Mouse (Mus musculus) MEL (cell line): ENCODE data around the gene Rbfox3. TPM values are rescaled to one million over a fixed set of nuclear protein-coding genes. Genes with fewer than 3 reads are reported as not detected.

Experiments used
- DNase-seq: peaks from one replicate; pipeline ENCODE4 v3.0.0; 2011; ENCODE audit warnings: low read depth, low spot score
- H3K27ac ChIP-seq: 2 replicates; pipeline ENCODE4 v1.5.1; 2012; ENCODE audit warnings: low read depth, mild to moderate bottlenecking, control low read depth, low read length, moderate library complexity; ENCODE audit not compliant: control insufficient read depth
- H3K27me3 ChIP-seq, 2 experiments: fragments of 150-350 bp in 1 of 2; sonication (generic) in 1 of 2; 2 replicates each; pipeline ENCODE4 v1.6.1; 2012; ENCODE audit warnings: low read length in 2 of 2, mild to moderate bottlenecking in 2 of 2, improper control_type of control experiment in 1 of 2, moderate library complexity in 1 of 2; ENCODE audit not compliant: insufficient read depth in 2 of 2, control insufficient read depth in 1 of 2
- H3K36me3 ChIP-seq, 2 experiments: 2 replicates each; pipeline ENCODE4 v1.6.1; 2012 to 2014; ENCODE audit warnings: low read length in 2 of 2, improper control_type of control experiment in 1 of 2, inconsistent platforms in 1 of 2, mild to moderate bottlenecking in 1 of 2; ENCODE audit not compliant: insufficient read depth in 2 of 2, control insufficient read depth in 1 of 2
- H3K4me1 ChIP-seq, 2 experiments: fragments of 150-350 bp in 1 of 2; sonication (generic) in 1 of 2; 2 replicates each; pipeline ENCODE4 v1.6.1; 2012; ENCODE audit warnings: low read length in 2 of 2, improper control_type of control experiment in 1 of 2, mild to moderate bottlenecking in 1 of 2; ENCODE audit not compliant: insufficient read depth in 2 of 2, control insufficient read depth in 1 of 2
- H3K4me3 ChIP-seq, 2 experiments: fragments of 150-350 bp in 1 of 2; sonication (generic) in 1 of 2; 2 replicates each; pipeline ENCODE4 v1.5.1; 2012; ENCODE audit warnings: low read depth in 2 of 2, low read length in 2 of 2, mild to moderate bottlenecking in 2 of 2, moderate library complexity in 2 of 2, control low read depth in 1 of 2, improper control_type of control experiment in 1 of 2; ENCODE audit not compliant: control insufficient read depth in 1 of 2, insufficient read depth in 1 of 2
- H3K79me2 ChIP-seq: 2 replicates; pipeline ENCODE4 v1.6.1; 2012; ENCODE audit warnings: mild to moderate bottlenecking, low read length, moderate library complexity; ENCODE audit not compliant: control insufficient read depth, poor library complexity, insufficient read depth
- H3K9ac ChIP-seq: 2 replicates; pipeline ENCODE4 v1.6.1; 2012; ENCODE audit warnings: low read depth, mild to moderate bottlenecking, control low read depth, low read length, moderate library complexity; ENCODE audit not compliant: control insufficient read depth, poor library complexity, severe bottlenecking
- H3K9me3 ChIP-seq: fragments of 150-350 bp; sonication (generic); replicated peaks from 2 replicates; pipeline ENCODE4 v1.6.1; 2012; ENCODE audit warnings: mild to moderate bottlenecking, low read length, improper control_type of control experiment, moderate library complexity; ENCODE audit not compliant: insufficient read depth
- E2F4 ChIP-seq: IDR thresholded peaks from 2 replicates; pipeline ENCODE4 v1.6.1; 2011; ENCODE audit warnings: low read depth, low read length, improper control_type of control experiment, borderline replicate concordance
- ETS1 ChIP-seq: IDR thresholded peaks from 2 replicates; pipeline ENCODE4 v1.6.1; 2012; ENCODE audit warnings: low read depth, mild to moderate bottlenecking, inconsistent platforms, low read length, improper control_type of control experiment, moderate library complexity
- HCFC1 ChIP-seq: IDR thresholded peaks from 2 replicates; pipeline ENCODE4 v1.6.1; 2012; ENCODE audit warnings: low read depth, mild to moderate bottlenecking, inconsistent platforms, low read length, improper control_type of control experiment, moderate library complexity
- KAT2A ChIP-seq: conservative IDR thresholded peaks from 2 replicates; pipeline ENCODE4 v1.6.1; 2012; ENCODE audit warnings: low read depth, low read length, improper control_type of control experiment, inconsistent platforms
- MAFK ChIP-seq: IDR thresholded peaks from 2 replicates; pipeline ENCODE4 v1.6.1; 2011; ENCODE audit warnings: low read depth, mild to moderate bottlenecking, low read length, improper control_type of control experiment, borderline replicate concordance
- MAZ ChIP-seq: IDR thresholded peaks from 2 replicates; pipeline ENCODE4 v1.6.1; 2012; ENCODE audit warnings: low read depth, mild to moderate bottlenecking, inconsistent platforms, low read length, improper control_type of control experiment
- MEF2A ChIP-seq: IDR thresholded peaks from 2 replicates; pipeline ENCODE4 v1.6.1; 2014; ENCODE audit warnings: low read depth, mild to moderate bottlenecking, inconsistent platforms, low read length, improper control_type of control experiment; ENCODE audit not compliant: poor library complexity, insufficient replicate concordance, severe bottlenecking; ENCODE audit errors: extremely low read depth
- MXI1 ChIP-seq: IDR thresholded peaks from 2 replicates; pipeline ENCODE4 v1.6.1; 2011; ENCODE audit warnings: mild to moderate bottlenecking, low read depth, low read length, improper control_type of control experiment
- MYC ChIP-seq: IDR thresholded peaks from 2 replicates; pipeline ENCODE4 v1.6.1; 2011; ENCODE audit warnings: low read depth, mild to moderate bottlenecking, low read length, improper control_type of control experiment, moderate library complexity
- NRF1 ChIP-seq: IDR thresholded peaks from 2 replicates; pipeline ENCODE4 v1.6.1; 2014; ENCODE audit warnings: low read depth, mild to moderate bottlenecking, inconsistent platforms, low read length, improper control_type of control experiment, moderate library complexity; ENCODE audit not compliant: poor library complexity, insufficient read depth, severe bottlenecking
- POLR2AphosphoS2 ChIP-seq: IDR thresholded peaks from 2 replicates; pipeline ENCODE4 v1.6.1; 2011; ENCODE audit warnings: low read length, improper control_type of control experiment
- POLR2AphosphoS5 ChIP-seq: IDR thresholded peaks from 2 replicates; pipeline ENCODE4 v1.6.1; 2012; ENCODE audit warnings: low read depth, borderline replicate concordance, mild to moderate bottlenecking, inconsistent platforms, low read length, moderate library complexity, mixed read lengths
- RAD21 ChIP-seq: IDR thresholded peaks from 2 replicates; pipeline ENCODE4 v1.6.1; 2011; ENCODE audit warnings: mild to moderate bottlenecking, low read depth, low read length, improper control_type of control experiment
- RCOR1 ChIP-seq: IDR thresholded peaks from 2 replicates; pipeline ENCODE4 v1.6.1; 2012; ENCODE audit warnings: low read depth, mild to moderate bottlenecking, inconsistent platforms, low read length, improper control_type of control experiment
- SIN3A ChIP-seq: IDR thresholded peaks from 2 replicates; pipeline ENCODE4 v1.6.1; 2012; ENCODE audit warnings: low read length, improper control_type of control experiment, inconsistent platforms
- SMC3 ChIP-seq: IDR thresholded peaks from 2 replicates; pipeline ENCODE4 v1.6.1; 2011; ENCODE audit warnings: low read depth, low read length, improper control_type of control experiment
- UBTF ChIP-seq: IDR thresholded peaks from 2 replicates; pipeline ENCODE4 v1.6.1; 2012; ENCODE audit warnings: low read depth, mild to moderate bottlenecking, inconsistent platforms, low read length, improper control_type of control experiment, moderate library complexity, borderline replicate concordance; ENCODE audit not compliant: insufficient read depth
- ZKSCAN1 ChIP-seq: IDR thresholded peaks from 2 replicates; pipeline ENCODE4 v1.6.1; 2012; ENCODE audit warnings: low read depth, mild to moderate bottlenecking, inconsistent platforms, low read length, improper control_type of control experiment, moderate library complexity
- ZMIZ1 ChIP-seq: IDR thresholded peaks from 2 replicates; pipeline ENCODE4 v1.6.1; 2012; ENCODE audit warnings: low read depth, mild to moderate bottlenecking, inconsistent platforms, low read length, improper control_type of control experiment, moderate library complexity
- ZNF384 ChIP-seq: IDR thresholded peaks from 2 replicates; pipeline ENCODE4 v1.6.1; 2012; ENCODE audit warnings: low read depth, mild to moderate bottlenecking, inconsistent platforms, low read length, improper control_type of control experiment
- polyA plus RNA-seq, 2 experiments: library from polyadenylated mRNA; stranded (reverse) in 1 of 2; unstranded in 1 of 2; fragments of >175 nt in 1 of 2; fragments of >200 nt in 1 of 2; gene quantifications; 2 replicates each; pipeline versions ENCODE4 v1.2.1 to v1.2.4; 2012; ENCODE audit warnings: low replicate concordance in 2 of 2, low read depth in 1 of 2; ENCODE audit not compliant: insufficient read length in 2 of 2, insufficient read depth in 1 of 2, missing spikeins in 1 of 2
- total RNA-seq: library from RNA; depleted of rRNA; stranded (reverse); fragments of 300-350 nt; gene quantifications from 2 replicates; pipeline ENCODE4 v1.2.3, GENCODE M21; 2012

The Rbfox3 gene
- total and polyA plus RNA-seq, 3 experiments: not detected

GRCm38 (mm10) chr11:118794856-118795602 lies 116.4 kb downstream of the Rbfox3 start:
- no peak overlapping the region for H3K27ac ChIP-seq
- H3K4me3 ChIP-seq: no peak overlapping the region
- DNase-seq: no peak
- H3K27me3 ChIP-seq: no peaks in the 10 kb centered on the region
- no peaks in the 10 kb centered on the region for H3K4me1 ChIP-seq
- no peaks in the 10 kb centered on the region for H3K36me3 ChIP-seq
- H3K79me2 ChIP-seq: no peaks in the 10 kb centered on the region
- no peak overlapping the region for H3K9ac ChIP-seq
- no peak for TF ChIP-seq MAFK
- no peak for TF ChIP-seq MAZ
- no peak for TF ChIP-seq MYC
- no peak for TF ChIP-seq MXI1
- no peak for TF ChIP-seq POLR2AphosphoS2
- no peak for TF ChIP-seq ZNF384
- no peak for TF ChIP-seq NRF1
- no peak for TF ChIP-seq ZKSCAN1
- no peak for TF ChIP-seq E2F4
- TF ChIP-seq UBTF: no peak
- no peak for TF ChIP-seq RCOR1
- no peak for TF ChIP-seq RAD21
- TF ChIP-seq POLR2AphosphoS5: no peak
- no peak for TF ChIP-seq SMC3
- no peak for TF ChIP-seq ETS1
- no peak for TF ChIP-seq SIN3A
- no peak for TF ChIP-seq MEF2A
- TF ChIP-seq ZMIZ1: no peak
- TF ChIP-seq, all 39 proteins: peak for 0
- H3K9me3 ChIP-seq: no peaks in the 10 kb centered on the region

- DNase-seq: no peak
- TF ChIP-seq HCFC1 (no peak), MAFK (no peak), KAT2A (no peak), POLR2AphosphoS5 (no peak), ZKSCAN1 (no peak)
- H3K79me2 ChIP-seq: no peaks in the 10 kb centered on the region
- no peaks in the 10 kb centered on the region for H3K4me1 ChIP-seq
- H3K9ac ChIP-seq: no peak overlapping the region
- H3K27ac ChIP-seq: no peak overlapping the region
- no peaks in the 10 kb centered on the region for H3K27me3 ChIP-seq
- H3K9me3 ChIP-seq: no peaks in the 10 kb centered on the region
- H3K36me3 ChIP-seq: no peaks in the 10 kb centered on the region
- H3K4me3 ChIP-seq: no peak overlapping the region
Observed at GRCm38 (mm10) chr11:118793639-118794021, 117.8 kb downstream of the Rbfox3 start.
